Mouse (Mus musculus): ENCODE measurements around the gene Ror2. TPM values are rescaled to one million over a fixed set of nuclear protein-coding genes. Genes with fewer than 3 reads are reported as not detected.

The Ror2 gene
- polyA plus RNA-seq, 1 experiment, result 0.65 TPM

DNA sequence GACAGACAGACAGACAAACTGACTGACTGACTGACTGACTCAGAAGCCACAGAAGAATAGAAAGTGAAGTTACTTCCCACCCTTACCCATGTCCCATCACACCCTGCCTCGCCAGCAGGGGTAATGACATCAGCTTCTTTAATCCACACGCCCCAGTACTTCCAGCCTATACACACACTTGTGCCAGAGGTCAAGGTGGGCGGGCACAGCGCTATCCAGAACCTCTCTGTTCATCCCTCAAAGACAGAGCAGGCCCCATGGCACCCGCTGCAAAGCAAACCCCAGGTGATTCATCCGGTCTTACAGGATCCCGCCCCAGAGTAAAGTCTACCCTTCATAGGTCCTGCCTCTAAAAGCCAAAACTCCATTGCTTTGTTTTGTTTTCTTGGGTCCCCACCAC is 53.5 kb downstream of the Ror2 start:
- DNase-seq, result no peak
- no peak for TF ChIP-seq CTCF (IDR thresholded peaks at IDR 0.05; ENCODE audit: borderline replicate concordance, control insufficient read depth, extremely low read depth, insufficient read depth, low read length, poor library complexity)
- TF ChIP-seq POLR2A (IDR thresholded peaks at IDR 0.05; ENCODE audit: control insufficient read depth, extremely low read depth, insufficient read depth, low read length, poor library complexity), result no peak
- Histone ChIP-seq H3K27me3 (ENCODE audit: control insufficient read depth, insufficient read depth, low read length) (no peaks in the 10 kb centered on the region; the same call in 1 of the 2 replicates), H3K4me1 (replicated peaks; ENCODE audit: control insufficient read depth, insufficient read depth, low read length) (no peaks in the 10 kb centered on the region), H3K4me3 (ENCODE audit: control insufficient read depth, insufficient read depth, low read length) (no peak overlapping the region), H3K27ac (ENCODE audit: control insufficient read depth, insufficient read depth, low read length) (no peak overlapping the region), H3K36me3 (ENCODE audit: control insufficient read depth, insufficient read depth, low read length) (no peaks in the 10 kb centered on the region)
- WGBS, result 83% methylated on average over 7 of the region's 7 CpGs

DNA sequence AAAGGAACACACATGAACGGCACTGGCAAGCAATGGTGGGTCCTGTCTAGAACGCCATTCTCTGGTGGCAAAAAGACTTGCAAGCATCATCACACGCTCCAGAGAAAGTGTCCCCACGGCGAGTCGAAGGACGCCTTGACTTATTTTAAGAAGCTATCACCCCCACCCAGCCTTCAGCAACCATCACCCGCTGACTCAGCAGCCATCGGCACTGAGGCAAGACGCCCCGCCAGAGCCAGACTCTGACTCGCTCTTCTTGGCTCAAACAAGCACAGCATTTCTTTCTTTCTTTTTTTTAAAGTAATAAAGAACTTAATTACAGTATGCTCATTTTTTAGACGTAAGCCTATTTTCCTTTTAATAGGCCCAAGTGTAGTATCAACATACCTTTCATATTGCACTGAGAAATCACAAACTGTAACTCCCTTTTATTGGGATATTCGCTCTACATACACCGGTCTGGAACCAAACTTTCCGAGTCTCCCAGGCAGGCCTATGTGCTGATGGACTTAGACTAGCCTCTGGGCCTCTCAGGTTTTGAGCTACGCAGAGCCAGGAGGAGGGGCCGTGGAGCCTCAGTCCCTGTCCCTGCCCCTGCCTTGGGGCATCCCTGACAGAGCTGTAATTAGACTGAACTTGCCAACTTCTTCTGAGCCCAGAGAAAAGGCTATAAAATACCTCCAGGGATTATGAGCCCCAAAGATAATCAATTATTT is 55.3 kb downstream of the Ror2 start:
- H3K4me1 ChIP-seq (replicated peaks; ENCODE audit: control insufficient read depth, insufficient read depth, low read length), result no peaks in the 10 kb centered on the region
- DNase-seq, result no peak
- WGBS, result 94% methylated on average over 18 of the region's 18 CpGs

DNA sequence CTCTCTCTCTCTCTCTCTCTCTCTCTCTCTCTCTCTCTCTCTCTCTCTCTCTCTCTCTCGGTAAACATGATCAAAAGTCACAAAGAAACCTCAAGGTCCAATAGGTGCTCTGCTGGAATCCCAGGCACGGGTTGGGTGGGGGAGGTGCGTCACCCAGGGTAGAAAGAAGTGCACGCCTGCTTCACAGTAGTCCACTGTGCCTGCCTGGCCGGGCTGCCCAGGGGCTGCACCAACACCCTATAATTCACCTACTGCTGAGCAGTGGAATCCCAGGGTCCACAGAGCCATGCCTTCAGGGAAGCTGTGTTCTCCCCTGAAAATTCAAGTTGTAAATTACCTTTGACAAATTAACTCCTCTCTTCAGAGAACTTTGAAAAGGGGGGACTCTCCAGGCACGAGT is 58.9 kb downstream of the Ror2 start:
- Histone ChIP-seq H3K36me3 (ENCODE audit: control insufficient read depth, insufficient read depth, low read length) (no peaks in the 10 kb centered on the region), H3K4me3 (ENCODE audit: control insufficient read depth, insufficient read depth, low read length) (no peak overlapping the region), H3K4me1 (replicated peaks; ENCODE audit: control insufficient read depth, insufficient read depth, low read length) (no peaks in the 10 kb centered on the region), H3K27me3 (ENCODE audit: control insufficient read depth, insufficient read depth, low read length) (no peaks in the 10 kb centered on the region), H3K27ac (ENCODE audit: control insufficient read depth, insufficient read depth, low read length) (no peak overlapping the region)
- 79% methylated on average over 6 of the region's 6 CpGs for WGBS
- TF ChIP-seq POLR2A (IDR thresholded peaks at IDR 0.05; ENCODE audit: control insufficient read depth, extremely low read depth, insufficient read depth, low read length, poor library complexity) (no peak), CTCF (IDR thresholded peaks at IDR 0.05; ENCODE audit: borderline replicate concordance, control insufficient read depth, extremely low read depth, insufficient read depth, low read length, poor library complexity) (no peak)
- DNase-seq, result no peak

More for the DNA sequence above, 55.3 kb downstream of the Ror2 start:
- TF ChIP-seq CTCF (IDR thresholded peaks at IDR 0.05; ENCODE audit: borderline replicate concordance, control insufficient read depth, extremely low read depth, insufficient read depth, low read length, poor library complexity) (no peak), POLR2A (IDR thresholded peaks at IDR 0.05; ENCODE audit: control insufficient read depth, extremely low read depth, insufficient read depth, low read length, poor library complexity) (no peak)
- no peak overlapping the region for H3K4me3 ChIP-seq (ENCODE audit: control insufficient read depth, insufficient read depth, low read length)
- H3K27ac ChIP-seq (ENCODE audit: control insufficient read depth, insufficient read depth, low read length), result no peak overlapping the region
- no peaks in the 10 kb centered on the region for H3K27me3 ChIP-seq (ENCODE audit: control insufficient read depth, insufficient read depth, low read length)
- H3K36me3 ChIP-seq (ENCODE audit: control insufficient read depth, insufficient read depth, low read length), result no peaks in the 10 kb centered on the region

DNA sequence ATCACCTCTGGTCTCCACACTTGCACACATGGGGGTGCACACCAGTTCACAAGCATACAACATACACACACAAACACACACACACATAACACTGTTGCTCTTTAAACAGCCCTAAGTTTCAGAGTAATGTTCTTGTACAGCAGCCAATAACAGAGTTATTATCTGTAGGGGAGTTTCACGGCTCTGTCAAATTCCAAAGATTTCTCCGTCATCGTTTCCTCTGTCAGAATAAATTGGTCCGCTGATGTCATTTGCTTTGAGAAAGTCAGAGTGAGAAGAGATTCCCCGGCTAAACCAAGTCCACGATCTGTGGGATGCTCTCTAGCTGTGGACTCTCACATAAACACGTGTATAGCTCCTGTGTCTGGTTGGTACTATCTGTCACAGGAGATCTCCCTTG is 59.5 kb downstream of the Ror2 start:
- 84% methylated on average over 7 of the region's 7 CpGs for WGBS
- no peak for DNase-seq
- Histone ChIP-seq H3K4me1 (replicated peaks; ENCODE audit: control insufficient read depth, insufficient read depth, low read length) (no peaks in the 10 kb centered on the region), H3K4me3 (ENCODE audit: control insufficient read depth, insufficient read depth, low read length) (no peak overlapping the region), H3K27ac (ENCODE audit: control insufficient read depth, insufficient read depth, low read length) (no peak overlapping the region), H3K36me3 (ENCODE audit: control insufficient read depth, insufficient read depth, low read length) (no peaks in the 10 kb centered on the region), H3K27me3 (ENCODE audit: control insufficient read depth, insufficient read depth, low read length) (no peaks in the 10 kb centered on the region)
- TF ChIP-seq CTCF (IDR thresholded peaks at IDR 0.05; ENCODE audit: borderline replicate concordance, control insufficient read depth, extremely low read depth, insufficient read depth, low read length, poor library complexity) (no peak), POLR2A (IDR thresholded peaks at IDR 0.05; ENCODE audit: control insufficient read depth, extremely low read depth, insufficient read depth, low read length, poor library complexity) (no peak)

DNA sequence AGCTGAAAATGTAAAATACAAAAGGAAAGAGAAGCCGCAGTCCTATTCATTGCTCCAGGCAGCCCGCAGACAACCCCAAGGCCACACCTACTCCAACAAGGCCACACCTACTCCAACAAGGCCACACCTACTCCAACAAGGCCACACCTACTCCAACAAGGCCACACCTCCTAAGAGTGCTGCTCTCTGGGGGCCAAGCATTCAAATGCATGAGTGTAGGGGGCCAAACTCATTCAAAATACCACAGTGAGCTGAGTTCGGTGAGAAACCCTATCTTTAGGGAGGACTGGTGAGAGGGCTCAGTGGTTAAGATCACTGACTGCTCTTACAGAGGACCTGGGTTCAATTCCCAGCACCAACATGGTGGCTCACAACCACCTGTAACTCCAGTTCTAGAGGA is 60.0 kb downstream of the Ror2 start:
- no peak for DNase-seq
- TF ChIP-seq CTCF (IDR thresholded peaks at IDR 0.05; ENCODE audit: borderline replicate concordance, control insufficient read depth, extremely low read depth, insufficient read depth, low read length, poor library complexity), result no peak
- TF ChIP-seq POLR2A (IDR thresholded peaks at IDR 0.05; ENCODE audit: control insufficient read depth, extremely low read depth, insufficient read depth, low read length, poor library complexity), result no peak
- H3K4me1 ChIP-seq (replicated peaks; ENCODE audit: control insufficient read depth, insufficient read depth, low read length), result no peaks in the 10 kb centered on the region
- no peak overlapping the region for H3K4me3 ChIP-seq (ENCODE audit: control insufficient read depth, insufficient read depth, low read length)
- WGBS, result 94% methylated on average over 3 of the region's 3 CpGs
- H3K27ac ChIP-seq (ENCODE audit: control insufficient read depth, insufficient read depth, low read length), result no peak overlapping the region
- H3K27me3 ChIP-seq (ENCODE audit: control insufficient read depth, insufficient read depth, low read length), result no peaks in the 10 kb centered on the region
- no peaks in the 10 kb centered on the region for H3K36me3 ChIP-seq (ENCODE audit: control insufficient read depth, insufficient read depth, low read length)

DNA sequence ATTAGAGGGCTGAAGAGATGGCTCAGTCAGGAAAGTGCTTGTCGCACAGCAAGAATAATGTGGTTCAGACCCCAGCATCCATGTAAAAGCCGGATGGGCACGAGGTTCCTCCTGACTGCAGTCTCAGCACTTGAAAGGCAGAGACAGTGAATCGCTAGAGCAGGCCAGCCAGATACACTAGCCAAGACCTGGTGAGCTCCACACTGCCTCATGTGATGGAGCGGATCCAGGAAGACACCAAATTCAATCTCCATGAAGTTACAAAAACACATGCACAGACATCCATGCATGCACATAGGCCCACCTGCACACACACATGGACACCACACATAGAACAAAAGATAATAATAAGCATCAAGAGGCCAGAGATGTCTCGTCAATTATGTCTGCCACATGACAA is 64.7 kb downstream of the Ror2 start:
- no peak overlapping the region for H3K4me3 ChIP-seq (ENCODE audit: control insufficient read depth, insufficient read depth, low read length)
- no peaks in the 10 kb centered on the region for H3K4me1 ChIP-seq (replicated peaks; ENCODE audit: control insufficient read depth, insufficient read depth, low read length)
- H3K27ac ChIP-seq (ENCODE audit: control insufficient read depth, insufficient read depth, low read length), result no peak overlapping the region
- DNase-seq, result no peak
- TF ChIP-seq CTCF (IDR thresholded peaks at IDR 0.05; ENCODE audit: borderline replicate concordance, control insufficient read depth, extremely low read depth, insufficient read depth, low read length, poor library complexity) (no peak), POLR2A (IDR thresholded peaks at IDR 0.05; ENCODE audit: control insufficient read depth, extremely low read depth, insufficient read depth, low read length, poor library complexity) (no peak)
- H3K36me3 ChIP-seq (ENCODE audit: control insufficient read depth, insufficient read depth, low read length), result no peaks in the 10 kb centered on the region
- WGBS, result 91% methylated on average over 6 of the region's 6 CpGs
- H3K27me3 ChIP-seq (ENCODE audit: control insufficient read depth, insufficient read depth, low read length), result no peaks in the 10 kb centered on the region

DNA sequence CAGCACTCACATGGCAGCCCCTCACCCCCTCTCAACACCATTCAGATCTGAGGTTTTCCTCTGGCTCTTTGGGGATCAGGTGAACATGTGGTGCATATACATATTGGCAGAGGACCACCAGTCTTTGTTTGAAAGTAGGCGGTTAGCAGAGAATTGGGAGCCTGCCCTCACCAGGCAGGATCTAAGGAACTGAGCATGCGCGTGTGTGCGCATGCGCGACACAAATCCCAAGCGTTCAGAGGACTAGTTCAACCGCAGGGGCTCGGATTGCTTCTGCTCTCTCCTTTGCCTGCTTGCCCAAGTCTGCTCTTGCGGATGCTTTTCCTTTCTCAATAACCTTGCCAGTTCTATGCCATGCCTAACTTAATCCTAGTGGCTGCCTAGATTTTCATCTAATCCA is 66.0 kb downstream of the Ror2 start:
- Histone ChIP-seq H3K36me3 (ENCODE audit: control insufficient read depth, insufficient read depth, low read length) (no peaks in the 10 kb centered on the region), H3K27ac (ENCODE audit: control insufficient read depth, insufficient read depth, low read length) (no peak overlapping the region), H3K4me1 (replicated peaks; ENCODE audit: control insufficient read depth, insufficient read depth, low read length) (no peaks in the 10 kb centered on the region), H3K27me3 (ENCODE audit: control insufficient read depth, insufficient read depth, low read length) (no peaks in the 10 kb centered on the region), H3K4me3 (ENCODE audit: control insufficient read depth, insufficient read depth, low read length) (no peak overlapping the region)
- WGBS, result 93% methylated on average over 10 of the region's 10 CpGs
- no peak for TF ChIP-seq CTCF (IDR thresholded peaks at IDR 0.05; ENCODE audit: borderline replicate concordance, control insufficient read depth, extremely low read depth, insufficient read depth, low read length, poor library complexity)
- TF ChIP-seq POLR2A (IDR thresholded peaks at IDR 0.05; ENCODE audit: control insufficient read depth, extremely low read depth, insufficient read depth, low read length, poor library complexity), result no peak
- DNase-seq, result no peak

Measured in thymus, adult 2 months (tissue).